Mouse (Mus musculus) macrophage (primary cell): Measurements from ENCODE around the gene Slc37a1. TPM values are rescaled to one million over a fixed set of nuclear protein-coding genes. Genes with fewer than 3 reads are reported as not detected.
"Not testable (repeated sequence)": the region's sequence is repeated elsewhere in the genome, so short reads cannot be mapped to it uniquely, and the experiment has no call there.

ENCODE experiments used
- H3K27ac ChIP-seq: fragments of 350-480 bp; formaldehyde crosslinking; 2 replicates; pipeline ENCODE4 v1.9.0; 2021
- H3K36me3 ChIP-seq: fragments of 350-480 bp; formaldehyde crosslinking; 2 replicates; pipeline ENCODE4 v1.9.0; 2021; ENCODE audit errors: inconsistent target
- H3K4me3 ChIP-seq: fragments of 350-480 bp; formaldehyde crosslinking; 2 replicates; pipeline ENCODE4 v1.9.0; 2021; ENCODE audit errors: inconsistent target
- H3K79me2 ChIP-seq: fragments of 350-480 bp; formaldehyde crosslinking; 2 replicates; pipeline ENCODE4 v1.9.0; 2021; ENCODE audit errors: inconsistent target
- WGBS: methylation state at CpG from one replicate; pipeline ENCODE4 v1.1.7; 2026; ENCODE audit warnings: inconsistent platforms; ENCODE audit not compliant: missing documents; 5-methylcytosine and 5-hydroxymethylcytosine counted together
- polyA plus RNA-seq: library from polyadenylated mRNA; stranded (reverse); fragments of 250-400 nt; gene quantifications from 3 replicates; pipeline ENCODE4 v1.2.4, GENCODE M21; 2018; ENCODE audit warnings: inconsistent platforms

Gene Slc37a1
- polyA plus RNA-seq, 1 experiment from 2014 or later = 7.9 TPM

GRCm38 (mm10) chr17:31353255-31353654, 66.7 kb downstream of the Slc37a1 start:
- WGBS = 100% methylated on average over 2 of the region's 2 CpGs
- H3K36me3 ChIP-seq = peaks cover 11% of the 10 kb centered on the region; the same call in 1 of the 2 replicates
- H3K27ac ChIP-seq = no peak overlapping the region
- no peak overlapping the region for H3K4me3 ChIP-seq
- H3K79me2 ChIP-seq = no peaks in the 10 kb centered on the region

- not testable (repeated sequence) for H3K79me2 ChIP-seq, H3K27ac ChIP-seq, H3K4me3 ChIP-seq, H3K36me3 ChIP-seq
- 84% methylated on average over 3 of the region's 3 CpGs for WGBS
These were observed 68.1 kb downstream of the Slc37a1 start for GRCm38 (mm10) chr17:31354684-31355083.

GRCm38 (mm10) chr17:31355792-31356502, 69.4 kb downstream of the Slc37a1 start:
- no peak overlapping the region for H3K4me3 ChIP-seq
- no peak overlapping the region for H3K27ac ChIP-seq
- 83% methylated on average over 8 of the region's 8 CpGs for WGBS
- H3K79me2 ChIP-seq = no peaks in the 10 kb centered on the region
- no peaks in the 10 kb centered on the region for H3K36me3 ChIP-seq

GRCm38 (mm10) chr17:31360582-31360981, 74.0 kb downstream of the Slc37a1 start:
- Histone ChIP-seq H3K79me2 (no peaks in the 10 kb centered on the region), H3K4me3 (no peak overlapping the region), H3K36me3 (no peaks in the 10 kb centered on the region), H3K27ac (no peak overlapping the region)
- WGBS = 93% methylated on average over 13 of the region's 13 CpGs

- 85% methylated on average over 5 of the region's 5 CpGs for WGBS
- H3K27ac ChIP-seq = no peak overlapping the region
- H3K36me3 ChIP-seq = no peaks in the 10 kb centered on the region
- H3K4me3 ChIP-seq = no peak overlapping the region
- H3K79me2 ChIP-seq = no peaks in the 10 kb centered on the region
These were observed 79.1 kb downstream of the Slc37a1 start for GRCm38 (mm10) chr17:31365586-31366166.

- H3K27ac ChIP-seq = no peak overlapping the region
- 89% methylated on average over 2 of the region's 2 CpGs for WGBS
- no peaks in the 10 kb centered on the region for H3K36me3 ChIP-seq
- no peak overlapping the region for H3K4me3 ChIP-seq
- H3K79me2 ChIP-seq = no peaks in the 10 kb centered on the region
These were observed 83.6 kb downstream of the Slc37a1 start for GRCm38 (mm10) chr17:31370221-31370620.

- Histone ChIP-seq H3K36me3 (no peaks in the 10 kb centered on the region), H3K79me2 (no peaks in the 10 kb centered on the region), H3K4me3 (no peak overlapping the region), H3K27ac (no peak overlapping the region)
These were observed 84.3 kb downstream of the Slc37a1 start for GRCm38 (mm10) chr17:31370931-31371330.

- no peaks in the 10 kb centered on the region for H3K36me3 ChIP-seq
- no peaks in the 10 kb centered on the region for H3K79me2 ChIP-seq
- no peak overlapping the region for H3K27ac ChIP-seq
- no peak overlapping the region for H3K4me3 ChIP-seq
- 11% methylated on average over 7 of the region's 7 CpGs for WGBS
These were observed 91.4 kb downstream of the Slc37a1 start for GRCm38 (mm10) chr17:31377961-31378360.

- Histone ChIP-seq H3K79me2 (no peaks in the 10 kb centered on the region), H3K4me3 (no peak overlapping the region), H3K36me3 (no peaks in the 10 kb centered on the region), H3K27ac (no peak overlapping the region)
- WGBS = 65% methylated on average over 10 of the region's 10 CpGs
These were observed 91.8 kb downstream of the Slc37a1 start for GRCm38 (mm10) chr17:31378361-31378761.

GRCm38 (mm10) chr17:31379086-31379485, 92.5 kb downstream of the Slc37a1 start:
- 33% methylated on average over 1 of the region's 2 CpGs for WGBS
- H3K79me2 ChIP-seq = no peaks in the 10 kb centered on the region
- H3K27ac ChIP-seq = no peak overlapping the region
- no peak overlapping the region for H3K4me3 ChIP-seq
- H3K36me3 ChIP-seq = no peaks in the 10 kb centered on the region

- Histone ChIP-seq H3K36me3 (no peaks in the 10 kb centered on the region), H3K27ac (no peak overlapping the region), H3K79me2 (no peaks in the 10 kb centered on the region), H3K4me3 (no peak overlapping the region)
- WGBS = 80% methylated on average over 8 of the region's 8 CpGs
These were observed 93.3 kb downstream of the Slc37a1 start for GRCm38 (mm10) chr17:31379863-31380262.

GRCm38 (mm10) chr17:31383320-31383719, 96.7 kb downstream of the Slc37a1 start:
- Histone ChIP-seq H3K79me2 (no peaks in the 10 kb centered on the region), H3K4me3 (no peak overlapping the region), H3K27ac (no peak overlapping the region), H3K36me3 (no peaks in the 10 kb centered on the region)
- WGBS = 84% methylated on average over 6 of the region's 6 CpGs

- Histone ChIP-seq H3K36me3 (no peaks in the 10 kb centered on the region), H3K27ac (no peak overlapping the region), H3K79me2 (no peaks in the 10 kb centered on the region), H3K4me3 (no peak overlapping the region)
- 45% methylated on average over 7 of the region's 8 CpGs for WGBS
These were observed 98.5 kb downstream of the Slc37a1 start for GRCm38 (mm10) chr17:31384968-31385627.

- H3K79me2 ChIP-seq = no peaks in the 10 kb centered on the region
- no peak within 1 kb of the TSS for H3K4me3 ChIP-seq
- WGBS = 3% methylated on average over 37 of the region's 56 CpGs
- H3K36me3 ChIP-seq = no peaks in the 10 kb centered on the region
- no peak within 1 kb of the TSS for H3K27ac ChIP-seq
These were observed 99.4 kb downstream of the Slc37a1 start, which contains the start of gene Pde9a for GRCm38 (mm10) chr17:31385671-31386665. Gene Pde9a (plus strand): TSS chr17:31386210.
